Mouse (Mus musculus) brain, embryonic 14.5 days (tissue): ENCODE results near the gene Neo1. TPM values are rescaled to one million over a fixed set of nuclear protein-coding genes. Genes with fewer than 3 reads are reported as not detected.

Experiments
- DNase-seq: peaks from one replicate; pipeline ENCODE4 v3.0.0-alpha.2; 2011; ENCODE audit warnings: low read depth
- CTCF ChIP-seq: fragments of 200-500 bp; IDR thresholded peaks from 2 replicates; pipeline ENCODE4 v1.5.1; 2012; ENCODE audit warnings: inconsistent platforms, mild to moderate bottlenecking, moderate library complexity, borderline replicate concordance; ENCODE audit not compliant: insufficient read depth, insufficient read length; ENCODE audit errors: extremely low read depth
- POLR2A ChIP-seq: fragments of 200-500 bp; IDR thresholded peaks from 2 replicates; pipeline ENCODE4 v1.6.1; 2012; ENCODE audit warnings: mild to moderate bottlenecking, inconsistent platforms, borderline replicate concordance; ENCODE audit not compliant: poor library complexity, insufficient read depth, insufficient read length, severe bottlenecking; ENCODE audit errors: extremely low read depth
- polyA plus RNA-seq: library from polyadenylated mRNA; depleted of rRNA; stranded (reverse); fragments of >200 nt; gene quantifications from 2 replicates; pipeline ENCODE4 v1.2.3, GENCODE M21; 2012; rRNA removed

The Neo1 gene
- 74.4 and 98.3 TPM in 2 replicates for polyA plus RNA-seq

GRCm38 (mm10) chr9:59036159-59036731 lies at the start of gene Neo1:
TSS of gene Neo1 (minus strand) at chr9:59036441.
- TF ChIP-seq CTCF (no peak), POLR2A (peak; percentile 81; the same call in 1 of the 2 replicates)

GRCm38 (mm10) chr9:59075632-59076031 lies 39.4 kb upstream of the Neo1 start:
- no peak for TF ChIP-seq POLR2A
- no peak for TF ChIP-seq CTCF
- peak; percentile 48 for DNase-seq

More at GRCm38 (mm10) chr9:59036159-59036731, at the start of gene Neo1:
- DNase-seq = peak; percentile 98

- DNase-seq = peak; percentile 74
- no peak for TF ChIP-seq CTCF
- TF ChIP-seq POLR2A = no peak
Observed at GRCm38 (mm10) chr9:59073887-59074286, 37.6 kb upstream of the Neo1 start.

GRCm38 (mm10) chr9:59072076-59072777 lies 36.0 kb upstream of the Neo1 start:
- DNase-seq = peak; percentile 90
- TF ChIP-seq POLR2A (no peak), CTCF (no peak)

- TF ChIP-seq CTCF (no peak), POLR2A (no peak)
- DNase-seq = peak; percentile 60
Observed at GRCm38 (mm10) chr9:59071220-59071977, 35.2 kb upstream of the Neo1 start.

GRCm38 (mm10) chr9:59070216-59070615 lies 34.0 kb upstream of the Neo1 start:
- DNase-seq = no peak
- TF ChIP-seq POLR2A (no peak), CTCF (no peak)

- TF ChIP-seq POLR2A (no peak), CTCF (no peak)
- peak; percentile 48 for DNase-seq
Observed at GRCm38 (mm10) chr9:59065616-59066301, 29.5 kb upstream of the Neo1 start.

- TF ChIP-seq CTCF = no peak
- TF ChIP-seq POLR2A = no peak
- DNase-seq = no peak
Observed at GRCm38 (mm10) chr9:59062409-59062808, 26.2 kb upstream of the Neo1 start.

- TF ChIP-seq CTCF (no peak), POLR2A (no peak)
- DNase-seq = peak; percentile 92
Observed at GRCm38 (mm10) chr9:59060026-59060605, 23.9 kb upstream of the Neo1 start.

GRCm38 (mm10) chr9:59059158-59059557 lies 22.9 kb upstream of the Neo1 start:
- peak; percentile 71 for DNase-seq

More at GRCm38 (mm10) chr9:59059158-59059557, 22.9 kb upstream of the Neo1 start:
- no peak for TF ChIP-seq POLR2A
- TF ChIP-seq CTCF = no peak
